8 mouse cellular contexts compared by ENCODE assay signal in the genomic region with DNA sequence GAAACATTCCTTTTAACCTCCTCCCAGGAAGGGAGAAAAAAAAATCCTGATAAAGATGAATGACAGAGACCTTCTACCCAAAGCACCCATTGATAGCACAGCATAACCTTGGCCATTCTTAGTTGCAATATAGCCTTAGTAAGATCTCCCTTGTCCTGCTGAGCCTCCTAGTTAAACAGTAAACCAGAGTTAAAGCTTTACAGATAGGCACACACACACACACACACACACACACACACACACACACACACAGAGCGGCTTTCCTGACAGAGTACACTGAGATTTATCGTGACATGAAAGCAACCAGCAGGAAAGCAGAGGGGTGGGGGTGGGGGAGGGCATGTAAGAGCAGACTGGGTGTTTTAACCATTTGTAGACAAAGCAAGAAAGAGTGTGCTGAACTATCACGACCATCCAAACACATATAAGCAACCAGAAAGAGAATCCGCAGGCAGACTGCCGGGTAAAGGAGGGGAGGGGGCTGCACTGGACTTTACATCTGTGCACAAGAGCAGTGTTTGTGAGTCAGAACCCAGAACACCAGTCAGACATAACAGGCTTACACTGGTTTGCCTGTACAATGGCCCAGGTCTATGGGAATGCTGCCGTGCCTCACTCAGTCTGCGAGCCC. TPM values are rescaled to one million over a fixed set of nuclear protein-coding genes. Genes with fewer than 3 reads are reported as not detected.
DNase-seq lines count a peak whose midpoint lies in the region; ATAC-seq and TF ChIP-seq lines count a peak whose summit lies in the region.

No protein-coding gene starts in this region.

- intact Hi-C loops in heart, adult 2 months (cut with DNase I): no loop called here

- H3K27me3 ChIP-seq in heart, embryonic 11.5 days (ENCODE audit: control insufficient read depth, insufficient read depth, low read length): no peaks in the 10 kb centered on the region
- no peaks in the 10 kb centered on the region for H3K27me3 ChIP-seq in heart, adult 2 months (ENCODE audit: control insufficient read depth, insufficient read depth, low read length)
- H3K27me3 ChIP-seq in forebrain, embryonic 14.5 days (replicated peaks; ENCODE audit: control insufficient read depth, insufficient read depth, low read length): no peaks in the 10 kb centered on the region
- no peaks in the 10 kb centered on the region for H3K27me3 ChIP-seq in neural tube, embryonic 11.5 days (ENCODE audit: control insufficient read depth, insufficient read depth, low read length)

- H3K9ac ChIP-seq in heart, embryonic 11.5 days (ENCODE audit: low read depth, low read length): peak overlapping the region; percentile 59; the same call in 1 of the 2 replicates
- no peak overlapping the region for H3K9ac ChIP-seq in heart, adult 2 months (ENCODE audit: low read depth, low read length)
- 0 out of 2 replicates have a peak overlapping the region, but pooled peaks have one; percentile 5 for H3K9ac ChIP-seq in forebrain, embryonic 14.5 days (ENCODE audit: low read length)
- peak overlapping the region; percentile 15; the same call in 1 of the 2 replicates for H3K9ac ChIP-seq in neural tube, embryonic 11.5 days (ENCODE audit: low read length)

- TF ChIP-seq CTCF in heart, adult 2 months (IDR thresholded peaks at IDR 0.05): no peak

- no peaks in the 10 kb centered on the region for H3K9me3 ChIP-seq in heart, embryonic 11.5 days (replicated peaks; ENCODE audit: control insufficient read depth, low read length)
- no peaks in the 10 kb centered on the region for H3K9me3 ChIP-seq in forebrain, embryonic 14.5 days (replicated peaks; ENCODE audit: control insufficient read depth, low read length)
- no peaks in the 10 kb centered on the region for H3K9me3 ChIP-seq in neural tube, embryonic 11.5 days (ENCODE audit: control insufficient read depth, low read length)

- peaks cover 41% of the 10 kb centered on the region for H3K4me1 ChIP-seq in heart, embryonic 11.5 days (ENCODE audit: control insufficient read depth, insufficient read depth, low read length)
- no peaks in the 10 kb centered on the region; the same call in 1 of the 2 replicates for H3K4me1 ChIP-seq in heart, adult 2 months (ENCODE audit: control insufficient read depth, insufficient read depth, low read length)
- peaks cover 42% of the 10 kb centered on the region for H3K4me1 ChIP-seq in forebrain, embryonic 14.5 days (ENCODE audit: control insufficient read depth, insufficient read depth, low read length)
- peaks cover 45% of the 10 kb centered on the region for H3K4me1 ChIP-seq in neural tube, embryonic 11.5 days (ENCODE audit: control insufficient read depth, insufficient read depth, low read length)

- TF ChIP-seq EP300 in heart, adult 2 months (IDR thresholded peaks at IDR 0.05; ENCODE audit: insufficient read depth, low read depth, low read length): no peak

- TF ChIP-seq POLR2A in heart, adult 2 months (IDR thresholded peaks at IDR 0.05; ENCODE audit: insufficient read depth, low read depth, low read length): no peak

- ATAC-seq in heart, embryonic 11.5 days (replicated peaks; ENCODE audit: insufficient number of reproducible peaks, low FRiP score, low TSS enrichment): 0 out of 2 replicates have a peak, but pooled peaks have one; percentile 26
- ATAC-seq in forebrain, embryonic 14.5 days: peak; percentile 45
- peak; percentile 67 for ATAC-seq in neural tube, embryonic 11.5 days (ENCODE audit: insufficient read depth, low FRiP score, low TSS enrichment)
- no peak for ATAC-seq in inflammation-experienced regulatory T-cells, adult 6 months
- no peak for ATAC-seq in megakaryocyte-erythroid progenitor cell, adult 5-6 weeks (replicated peaks; ENCODE audit: low FRiP score, low TSS enrichment, poor library complexity, severe bottlenecking)

- H3K4me3 ChIP-seq in heart, embryonic 11.5 days (ENCODE audit: low read depth, low read length): no peak overlapping the region
- no peak overlapping the region for H3K4me3 ChIP-seq in heart, adult 2 months
- H3K4me3 ChIP-seq in forebrain, embryonic 14.5 days (ENCODE audit: low read depth, low read length): no peak overlapping the region
- H3K4me3 ChIP-seq in neural tube, embryonic 11.5 days (ENCODE audit: low read depth, low read length): no peak overlapping the region

- 17% methylated on average over 7 of the region's 7 CpGs for WGBS in heart, embryonic 11.5 days (ENCODE audit: insufficient replicate concordance)
- 60% methylated on average over 7 of the region's 7 CpGs for WGBS in heart, adult 2 months
- 0% methylated on average over 7 of the region's 7 CpGs for WGBS in forebrain, embryonic 14.5 days
- 1% methylated on average over 7 of the region's 7 CpGs for WGBS in neural tube, embryonic 11.5 days

- H3K27ac ChIP-seq in heart, embryonic 11.5 days (ENCODE audit: low read depth, low read length): peak overlapping the region; percentile 89
- no peak overlapping the region for H3K27ac ChIP-seq in heart, adult 2 months
- peak overlapping the region; percentile 65 for H3K27ac ChIP-seq in forebrain, embryonic 14.5 days (ENCODE audit: low read depth, low read length)
- H3K27ac ChIP-seq in neural tube, embryonic 11.5 days (ENCODE audit: low read depth, low read length): peak overlapping the region; percentile 85

- peaks cover 4% of the 10 kb centered on the region; the same call in 1 of the 2 replicates for H3K36me3 ChIP-seq in heart, embryonic 11.5 days (ENCODE audit: control insufficient read depth, insufficient read depth, low read length)
- H3K36me3 ChIP-seq in heart, adult 2 months (ENCODE audit: control insufficient read depth, insufficient read depth, low read length): no peaks in the 10 kb centered on the region
- no peaks in the 10 kb centered on the region for H3K36me3 ChIP-seq in forebrain, embryonic 14.5 days (ENCODE audit: control insufficient read depth, insufficient read depth, low read length)
- no peaks in the 10 kb centered on the region for H3K36me3 ChIP-seq in neural tube, embryonic 11.5 days (ENCODE audit: control insufficient read depth, insufficient read depth, low read length)

- H3K4me2 ChIP-seq in heart, embryonic 11.5 days: peak overlapping the region; percentile 51
- peak overlapping the region; percentile 28 for H3K4me2 ChIP-seq in forebrain, embryonic 14.5 days (ENCODE audit: low read length)
- peak overlapping the region; percentile 20; the same call in 1 of the 2 replicates for H3K4me2 ChIP-seq in neural tube, embryonic 11.5 days (ENCODE audit: low read depth)

- DNase-seq in heart, adult 2 months: no peak
- peak; percentile 61 for DNase-seq in forebrain, embryonic 14.5 days (ENCODE audit: low spot score)
- peak; percentile 74 to 81 for DNase-seq in kidney, postnatal 36 days
- DNase-seq in neural tube, embryonic 11.5 days (ENCODE audit: low spot score): peak; percentile 64
- no peak for DNase-seq in T-cell, adult 2 months (ENCODE audit: low spot score)

- no peaks in the 10 kb centered on the region for H3K79me2 ChIP-seq in heart, adult 2 months (replicated peaks; ENCODE audit: control insufficient read depth, insufficient read depth, low read length)

RNA-seq across cellular contexts. Expression of gene Hmga2, which starts 58.7 kb away (rescaled TPM):
- polyA plus RNA-seq in heart, embryonic 11.5 days (2014; fragmentation: Nextera tagmentation; extraction: Ambion mirVana): 31.7 and 42.6 TPM in 2 replicates
- not detected for total RNA-seq in heart, adult 2 months (2021)
- not detected in 2 replicates for polyA plus RNA-seq in heart, adult 2 months (2012; rRNA removed)
- 1.5 and 2.6 TPM in 2 replicates for polyA plus RNA-seq in forebrain, embryonic 14.5 days (2014; fragmentation: Nextera tagmentation; extraction: Ambion mirVana)
- polyA plus RNA-seq in neural tube, embryonic 11.5 days (2014; fragmentation: Nextera tagmentation; extraction: Ambion mirVana): 49.7 and 65.5 TPM in 2 replicates
- under 1 TPM in 2 of 3 experiments, not detected in 1; 0.16 to 0.59 TPM for polyA plus RNA-seq in inflammation-experienced regulatory T-cells, adult 6 months (2017; shearing (Covaris generic))
- 0.52 and 0.62 TPM in 2 replicates for total RNA-seq in megakaryocyte-erythroid progenitor cell, adult 5-6 weeks (2014; fragmentation: Nextera tagmentation)
- 1.5 TPM in 1 of 2 replicates, not detected in the other for total RNA-seq in megakaryocyte-erythroid progenitor cell, adult 5-6 weeks (2017)

Comparison
In these comparisons a context has a peak if more than half of its experiments do, and no peak if none do; other contexts are left out.
1. ATAC-seq: peak in heart, embryonic 11.5 days (single experiment), forebrain, embryonic 14.5 days (single experiment) and neural tube, embryonic 11.5 days (single experiment); none in inflammation-experienced regulatory T-cells, adult 6 months (single experiment) and megakaryocyte-erythroid progenitor cell, adult 5-6 weeks (single experiment).
2. DNase-seq: peak in forebrain, embryonic 14.5 days (single experiment), kidney, postnatal 36 days (2 of 2) and neural tube, embryonic 11.5 days (single experiment); none in heart, adult 2 months (0 of 2) and T-cell, adult 2 months (single experiment).
3. Peak in every context shown above with its lines, with median percentiles within 50 percentile points of each other: H3K4me2 ChIP-seq.